Mouse (Mus musculus) cortical plate, adult 2 months (tissue): Measurements from ENCODE around the gene Stard8.

ENCODE experiments used
- CTCF ChIP-seq: fragments of 200-500 bp; IDR thresholded peaks from 2 replicates; pipeline ENCODE4 v1.5.1; 2011; ENCODE audit warnings: mild to moderate bottlenecking, control low read depth, low read length; ENCODE audit not compliant: insufficient read depth; ENCODE audit errors: extremely low read depth
- POLR2A ChIP-seq: fragments of 200-500 bp; IDR thresholded peaks from 2 replicates; pipeline ENCODE4 v1.6.1; 2011; ENCODE audit warnings: mild to moderate bottlenecking, low read length, control low read depth; ENCODE audit not compliant: insufficient read depth; ENCODE audit errors: extremely low read depth

GRCm38 (mm10) chrX:99043275-99043674 is 40.2 kb downstream of the Stard8 start:
- no peak for TF ChIP-seq POLR2A
- no peak for TF ChIP-seq CTCF
